Mouse (Mus musculus): ENCODE data around the gene 4933406M09Rik. TPM values are rescaled to one million over a fixed set of nuclear protein-coding genes. Genes with fewer than 3 reads are reported as not detected.
A peak's percentile ranks its signal among the peaks of the same experiment; 100 is the strongest.

4933406M09Rik gene
- polyA plus RNA-seq (2017; shearing (Covaris generic)), result not detected

GRCm38 (mm10) chr1:134385666-134386065 lies at the start of gene 4933406M09Rik:
Gene 4933406M09Rik, plus strand, starts transcription at chr1:134385940.
- ATAC-seq, result no peak

DNA sequence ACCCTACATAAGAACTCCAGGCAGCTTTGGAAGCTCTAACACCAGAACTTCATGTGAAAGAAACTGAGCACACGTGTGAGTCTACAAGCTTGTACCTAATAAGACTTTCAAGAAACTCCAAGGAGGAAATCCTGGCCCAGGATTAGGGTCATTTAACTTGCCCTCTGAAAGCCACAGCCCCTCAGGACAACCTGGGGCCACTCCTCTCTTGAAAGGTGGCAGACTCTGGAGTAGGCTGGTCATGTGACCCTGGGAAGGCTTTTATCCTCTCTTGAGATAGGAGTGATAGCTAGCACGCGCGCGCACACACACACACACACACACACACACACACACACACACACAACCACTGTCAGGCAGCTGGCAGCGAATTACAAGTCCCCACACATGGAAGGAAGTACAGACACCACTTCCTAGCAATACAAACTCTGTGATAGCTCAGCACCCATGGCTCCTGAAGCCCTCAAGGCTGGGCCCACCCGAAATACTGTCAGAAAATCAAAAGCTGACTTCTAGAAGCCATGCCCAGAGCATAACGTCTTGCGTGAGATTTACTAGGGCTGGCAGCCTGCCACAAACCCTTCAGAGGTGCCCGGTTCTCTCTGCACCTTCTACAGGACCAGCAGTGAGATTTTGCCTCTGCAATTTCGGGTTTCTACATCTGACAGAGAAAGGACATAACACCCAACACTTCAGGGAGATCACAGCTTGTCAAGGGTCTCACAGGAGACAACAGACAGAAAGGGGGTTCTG lies 48.6 kb upstream of the 4933406M09Rik start:
- ATAC-seq, result no peak

DNA sequence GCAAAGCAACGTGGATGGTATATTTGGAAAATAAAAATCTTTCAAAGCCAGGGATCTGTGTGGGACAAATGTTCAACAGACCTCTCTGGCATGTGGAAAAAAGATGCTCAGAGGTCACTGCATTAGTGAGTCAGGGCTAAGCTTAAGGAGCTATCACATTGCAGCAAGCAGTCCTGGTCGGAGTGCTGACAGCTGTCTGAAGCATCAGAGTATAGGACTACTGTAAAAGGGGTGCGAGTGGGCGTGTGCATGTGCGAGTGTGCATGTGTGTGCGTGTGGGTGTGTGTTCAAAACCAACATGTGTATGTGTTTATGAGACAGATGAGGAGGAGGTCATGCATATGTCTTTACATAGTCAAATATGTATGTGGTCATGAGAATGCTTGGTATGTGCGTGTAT lies 46.6 kb upstream of the 4933406M09Rik start:
- no peak for ATAC-seq

GRCm38 (mm10) chr1:134339757-134340619 lies 45.8 kb upstream of the 4933406M09Rik start:
- ATAC-seq, result no peak

DNA sequence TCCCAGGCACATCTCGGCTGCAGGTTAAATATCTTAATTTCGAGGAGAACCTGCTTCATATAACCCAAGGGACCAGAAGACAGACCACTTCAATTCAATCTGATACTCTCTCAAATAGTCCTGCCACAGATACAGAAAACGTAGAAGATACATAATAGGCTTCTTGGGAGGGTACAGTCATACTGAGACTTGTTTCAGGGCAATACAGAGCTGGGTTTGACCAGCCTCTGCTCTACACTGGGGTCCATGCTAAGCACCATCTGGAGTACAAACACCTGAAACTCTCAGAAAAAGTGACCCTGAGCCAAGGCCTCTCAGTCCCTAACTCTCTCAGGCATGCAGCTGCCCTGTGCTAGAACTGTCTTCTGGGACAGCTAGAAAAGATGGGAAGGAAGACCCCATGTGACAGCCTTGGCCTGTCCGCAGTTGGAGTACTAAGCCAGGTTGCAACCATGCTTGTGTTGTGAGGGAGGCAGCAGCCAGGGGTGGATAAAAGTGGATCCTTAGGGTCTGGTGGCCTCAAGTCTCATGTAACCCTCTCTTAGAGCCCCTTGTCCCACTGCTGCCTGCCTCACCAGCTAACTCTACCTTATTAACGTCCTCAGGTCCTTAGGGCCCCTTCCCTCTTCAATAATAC lies 44.0 kb upstream of the 4933406M09Rik start:
- ATAC-seq, result no peak

DNA sequence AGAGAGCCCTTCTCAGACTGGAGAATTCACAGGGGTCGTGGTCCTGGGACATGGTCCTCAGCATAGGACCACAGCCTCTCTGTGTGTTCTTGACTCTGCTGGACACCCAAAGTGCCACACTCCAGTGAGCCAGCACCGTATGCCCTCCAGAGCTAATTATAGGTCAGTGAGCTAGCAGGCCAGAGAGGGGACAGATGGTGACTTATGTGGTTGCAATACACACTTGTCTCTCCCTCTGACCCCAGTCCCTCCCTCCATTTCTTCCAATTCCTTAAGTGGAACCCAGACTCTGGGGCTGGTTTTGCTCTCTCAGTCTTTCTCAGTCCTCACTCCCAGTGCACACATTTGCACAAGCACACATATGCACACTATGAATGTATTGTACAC lies 43.5 kb upstream of the 4933406M09Rik start:
- ATAC-seq, result no peak

DNA sequence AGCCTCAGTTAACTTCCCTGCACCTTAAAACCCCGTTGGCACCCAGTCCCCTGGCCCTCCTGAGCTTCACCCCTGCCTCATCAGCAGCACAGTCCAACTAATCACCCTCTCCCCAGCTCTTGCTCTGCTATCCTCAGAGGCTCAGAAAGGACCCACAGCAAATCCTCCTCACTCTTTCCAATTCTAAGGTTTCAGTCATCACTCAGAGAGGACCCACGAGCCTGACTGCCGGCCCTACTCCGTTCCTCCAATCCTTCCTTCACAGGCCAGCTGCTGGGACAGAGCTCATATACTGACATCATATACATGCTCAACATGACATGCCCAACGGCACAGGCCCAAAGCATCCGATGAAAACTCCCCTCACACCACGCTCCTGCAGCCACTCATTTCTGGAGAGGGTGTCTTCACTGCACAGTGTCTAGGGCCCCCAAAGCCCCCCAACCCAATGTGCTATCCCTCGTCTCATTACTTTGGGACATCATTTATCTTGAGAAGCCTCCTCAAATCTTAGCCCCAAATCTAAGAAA lies 42.9 kb upstream of the 4933406M09Rik start:
- ATAC-seq, result no peak

DNA sequence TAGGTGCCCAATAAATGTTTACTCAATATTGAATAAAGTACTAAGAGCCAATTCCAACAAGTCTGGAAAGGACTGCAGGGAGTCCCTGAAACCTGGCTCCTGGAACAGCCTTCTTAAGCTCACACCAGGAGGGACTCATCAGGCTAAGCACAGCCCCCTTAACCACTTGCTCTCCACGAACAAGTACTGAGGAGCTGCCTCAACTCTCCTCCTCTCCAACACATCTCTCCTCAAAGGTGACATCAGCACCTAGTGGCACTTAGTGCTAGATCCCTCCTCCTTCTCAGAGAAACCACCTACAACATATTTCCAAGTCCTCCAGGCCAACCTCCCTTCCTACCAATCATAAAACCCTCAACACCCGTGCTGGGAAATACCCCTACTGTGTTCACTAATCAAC lies 42.2 kb upstream of the 4933406M09Rik start:
- no peak for ATAC-seq

- peak; percentile 66 for ATAC-seq
Measured at GRCm38 (mm10) chr1:134344005-134344950, 41.5 kb upstream of the 4933406M09Rik start.

- ATAC-seq, result no peak
Measured at GRCm38 (mm10) chr1:134345075-134345474, 40.7 kb upstream of the 4933406M09Rik start.

GRCm38 (mm10) chr1:134347791-134348190 lies 37.9 kb upstream of the 4933406M09Rik start:
- ATAC-seq, result no peak

GRCm38 (mm10) chr1:134353326-134353725 lies 32.4 kb upstream of the 4933406M09Rik start:
- ATAC-seq, result no peak

- no peak for ATAC-seq
Measured at GRCm38 (mm10) chr1:134357461-134357860, 28.3 kb upstream of the 4933406M09Rik start.

DNA sequence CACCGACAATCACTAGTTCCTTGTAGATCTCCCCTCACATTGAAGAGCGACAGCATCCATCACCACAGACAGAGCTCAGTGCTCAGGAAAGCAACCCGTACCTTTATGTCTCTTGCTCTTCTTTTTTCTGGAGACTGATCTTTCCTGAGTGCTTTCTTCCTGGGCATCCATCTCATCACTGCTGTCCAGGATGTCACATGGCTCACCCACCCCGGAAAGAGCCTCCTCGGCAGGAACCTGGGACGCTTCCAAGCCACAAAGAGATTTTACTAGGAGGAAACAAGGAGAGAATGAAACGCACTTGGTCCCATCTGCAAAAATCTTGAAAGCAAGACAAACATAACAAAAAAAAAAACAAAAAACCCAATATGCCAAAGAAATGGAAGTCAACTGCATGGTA lies 25.1 kb upstream of the 4933406M09Rik start:
- no peak for ATAC-seq

GRCm38 (mm10) chr1:134361195-134361856 lies 24.4 kb upstream of the 4933406M09Rik start:
- ATAC-seq, result peak; percentile 36

DNA sequence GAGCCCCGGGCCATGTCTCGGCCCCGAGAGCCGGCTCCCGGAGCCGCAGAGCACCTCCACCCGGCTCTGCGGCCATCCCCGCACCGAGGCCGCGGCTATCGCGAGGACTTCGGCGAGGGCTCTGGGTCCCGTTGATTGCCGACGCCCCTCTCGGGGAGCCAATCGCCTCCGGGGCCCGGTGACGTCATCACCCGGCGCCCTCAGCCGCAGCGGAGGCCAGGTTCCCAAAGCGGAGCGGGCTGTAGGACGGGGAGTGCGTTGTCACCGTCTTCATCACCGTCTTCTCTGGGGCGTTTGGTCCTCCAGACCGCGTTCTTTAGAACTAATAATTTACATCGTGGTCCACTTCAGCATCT lies 23.9 kb upstream of the 4933406M09Rik start, which contains the start of gene Tmem183a:
Gene Tmem183a, minus strand, starts transcription at position 123 of the 356 bp plus-strand sequence.
- peak; percentile 96 for ATAC-seq

DNA sequence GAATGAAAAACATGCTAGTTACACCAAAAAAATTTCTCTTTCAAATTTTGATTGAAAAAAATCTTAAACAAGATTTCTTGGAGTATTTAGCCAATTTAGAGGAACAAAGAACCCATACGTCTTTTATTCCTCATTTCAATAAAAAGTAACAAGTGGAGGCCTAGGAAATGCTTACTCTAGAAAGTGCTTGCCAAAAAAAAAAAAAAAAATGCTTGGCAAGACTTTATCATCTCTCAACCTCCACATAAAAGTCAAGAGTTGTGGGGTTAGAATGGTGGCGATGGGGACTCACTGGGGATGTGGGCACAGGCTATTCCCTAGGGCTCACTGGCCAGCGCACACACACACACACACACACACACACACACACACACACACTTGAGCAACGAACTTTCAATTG lies 22.5 kb upstream of the 4933406M09Rik start:
- no peak for ATAC-seq

DNA sequence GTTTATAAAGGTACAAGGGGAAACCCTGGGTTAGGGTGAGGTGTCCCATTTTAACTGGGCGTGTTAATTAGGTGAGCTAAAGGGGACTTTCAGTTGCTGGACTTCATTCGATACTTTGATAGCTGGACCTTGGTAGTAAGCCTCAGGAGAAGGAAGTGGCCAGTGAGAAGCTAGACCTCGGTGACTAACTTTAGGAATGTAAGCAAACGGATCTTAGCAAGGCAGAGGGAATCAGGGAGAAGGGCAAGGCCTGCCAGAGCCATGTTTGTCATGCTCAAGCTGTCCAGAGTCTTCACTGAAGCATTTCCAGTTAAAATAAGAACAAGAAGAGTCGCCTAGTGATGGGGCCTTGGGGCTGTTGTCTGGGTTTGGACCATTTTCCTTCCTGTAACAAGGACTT lies 20.2 kb upstream of the 4933406M09Rik start:
- no peak for ATAC-seq

GRCm38 (mm10) chr1:134368777-134369337 lies 16.9 kb upstream of the 4933406M09Rik start:
- ATAC-seq, result no peak

- no peak for ATAC-seq
Measured at GRCm38 (mm10) chr1:134374124-134374523, 11.6 kb upstream of the 4933406M09Rik start.

DNA sequence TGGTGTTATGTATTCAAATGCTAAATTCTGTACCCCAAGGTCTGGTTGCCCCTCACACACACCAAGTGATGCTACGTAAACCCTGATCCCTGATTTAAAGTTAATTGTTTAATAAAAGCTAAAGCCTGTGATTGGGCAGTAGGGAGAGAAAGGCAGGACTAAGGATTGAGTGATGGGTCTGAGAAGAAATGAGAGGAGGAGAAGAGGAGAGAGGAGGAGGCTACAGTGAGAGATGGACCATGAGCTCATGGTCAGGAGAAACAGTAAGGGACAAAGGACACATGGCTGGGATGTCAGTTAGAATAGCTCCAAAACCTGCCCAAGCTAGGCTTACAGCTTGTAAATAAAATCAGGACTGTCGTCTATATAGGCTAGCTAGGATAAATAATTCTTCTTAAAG lies 4.7 kb upstream of the 4933406M09Rik start:
- no peak for ATAC-seq

Measured in activated CD4-positive, CD25-positive, alpha-beta regulatory T cell, adult 4 months (primary cell).